Mouse (Mus musculus) liver, embryonic 16.5 days (tissue): ENCODE measurements around the gene Pclaf. TPM values are rescaled to one million over a fixed set of nuclear protein-coding genes. Genes with fewer than 3 reads are reported as not detected.

ENCODE experiments used
- ATAC-seq: fragments of 200-750 bp; cut with Nextera tagmentation; 2 replicates; pipeline ENCODE4 v1.8.0; 2017; ENCODE audit warnings: low read depth, mild to moderate bottlenecking, moderate number of reproducible peaks, moderate library complexity
- H3K27ac ChIP-seq: fragments of 300-500 bp; sonication (generic); 2 replicates; pipeline ENCODE4 v1.5.1; 2014; ENCODE audit warnings: mild to moderate bottlenecking, low read length
- H3K27me3 ChIP-seq: fragments of 300-500 bp; sonication (generic); 2 replicates; pipeline ENCODE4 v1.6.1; 2014; ENCODE audit warnings: low read depth, low read length, mixed read lengths; ENCODE audit not compliant: control insufficient read depth, insufficient read depth
- H3K36me3 ChIP-seq: fragments of 300-500 bp; sonication (generic); 2 replicates; pipeline ENCODE4 v1.6.1; 2014; ENCODE audit warnings: mild to moderate bottlenecking; ENCODE audit not compliant: control insufficient read depth, insufficient read depth
- H3K4me1 ChIP-seq: fragments of 300-500 bp; sonication (generic); 2 replicates; pipeline ENCODE4 v1.6.1; 2014; ENCODE audit warnings: low read depth, low read length, mixed read lengths; ENCODE audit not compliant: control insufficient read depth
- H3K4me2 ChIP-seq: fragments of 300-500 bp; sonication (generic); 2 replicates; pipeline ENCODE4 v1.6.1; 2014; ENCODE audit warnings: low read depth, low read length, mixed read lengths
- H3K4me3 ChIP-seq: fragments of 300-500 bp; sonication (generic); 2 replicates; pipeline ENCODE4 v1.5.1; 2014; ENCODE audit warnings: low read depth, mild to moderate bottlenecking, low read length
- H3K9ac ChIP-seq: fragments of 300-500 bp; sonication (generic); 2 replicates; pipeline ENCODE4 v1.6.1; 2014; ENCODE audit warnings: low read depth, low read length
- H3K9me3 ChIP-seq: fragments of 300-500 bp; sonication (generic); replicated peaks from 2 replicates; pipeline ENCODE4 v1.6.1; 2016; ENCODE audit warnings: low read length; ENCODE audit not compliant: control insufficient read depth
- WGBS: fragments of 180-500 bp; shearing (Covaris S2); extraction: QIAGEN DNeasy Blood & Tissue Kit; methylation state at CpG from one replicate; pipeline ENCODE4 v1.1.7; 2014; ENCODE audit not compliant: insufficient replicate concordance; 5-methylcytosine and 5-hydroxymethylcytosine counted together
- polyA plus RNA-seq: library from polyadenylated mRNA; unstranded; fragments of >200 nt; fragmentation: Nextera tagmentation; extraction: Ambion mirVana; gene quantifications from 2 replicates; pipeline ENCODE4 v1.2.1, GENCODE M21; 2015

Gene Pclaf
- polyA plus RNA-seq, 1 experiment from 2014 or later, result 68.3 TPM

GRCm38 (mm10) chr9:65951082-65951587 is 61.1 kb downstream of the Pclaf start:
- H3K4me3 ChIP-seq, result no peak overlapping the region
- no peaks in the 10 kb centered on the region for H3K36me3 ChIP-seq
- H3K4me1 ChIP-seq, result no peaks in the 10 kb centered on the region
- H3K9me3 ChIP-seq, result no peaks in the 10 kb centered on the region
- no peak overlapping the region for H3K4me2 ChIP-seq
- no peak overlapping the region for H3K27ac ChIP-seq
- H3K9ac ChIP-seq, result no peak overlapping the region
- 76% methylated on average over 3 of the region's 3 CpGs for WGBS
- no peak for ATAC-seq
- no peaks in the 10 kb centered on the region for H3K27me3 ChIP-seq

Other genes starting within 250 kb of the Pclaf start
- 40.7 and 50.9 TPM in 2 replicates for gene Oaz2, start 222.2 kb upstream of the Pclaf start, polyA plus RNA-seq
- gene Zfp609, start 62.7 kb upstream of the Pclaf start, polyA plus RNA-seq, result 1.4 and 1.7 TPM in 2 replicates
- gene Trip4, start 18.6 kb downstream of the Pclaf start, polyA plus RNA-seq, result 9.8 and 11.6 TPM in 2 replicates
- 3.5 and 3.7 TPM in 2 replicates for gene Csnk1g1, start 18.7 kb downstream of the Pclaf start, polyA plus RNA-seq
- gene Ppib, start 170.0 kb downstream of the Pclaf start, polyA plus RNA-seq, result 412 and 425 TPM in 2 replicates
- 30.5 and 31.3 TPM in 2 replicates for gene Snx22, start 179.5 kb downstream of the Pclaf start, polyA plus RNA-seq
- gene Snx1, start 236.3 kb downstream of the Pclaf start, polyA plus RNA-seq, result 59.6 and 63.8 TPM in 2 replicates
- 110 and 129 TPM in 2 replicates for gene Ciao2a, start 236.4 kb downstream of the Pclaf start, polyA plus RNA-seq